Mouse (Mus musculus) heart, postnatal 0 days (tissue): Measurements from ENCODE around the gene Tigar. TPM values are rescaled to one million over a fixed set of nuclear protein-coding genes. Genes with fewer than 3 reads are reported as not detected.

ENCODE experiments used
- ATAC-seq: fragments of 200-750 bp; cut with Nextera tagmentation; 2 replicates; pipeline ENCODE4 v1.8.0; 2017; ENCODE audit warnings: low read depth, moderate number of reproducible peaks, moderate library complexity; ENCODE audit not compliant: insufficient read depth
- DNase-seq: peaks from one replicate; pipeline ENCODE4 v3.0.0-alpha.2; 2016; ENCODE audit warnings: low spot score
- H3K27ac ChIP-seq: fragments of 300-500 bp; sonication (generic); 2 replicates; pipeline ENCODE4 v1.5.1; 2014; ENCODE audit warnings: low read depth, mild to moderate bottlenecking
- H3K27me3 ChIP-seq: fragments of 300-500 bp; sonication (generic); 2 replicates; pipeline ENCODE4 v1.6.1; 2014; ENCODE audit warnings: low read length, mixed read lengths; ENCODE audit not compliant: control insufficient read depth, insufficient read depth
- H3K36me3 ChIP-seq: fragments of 300-500 bp; sonication (generic); replicated peaks from 2 replicates; pipeline ENCODE4 v1.6.1; 2014; ENCODE audit warnings: low read length, mixed read lengths; ENCODE audit not compliant: control insufficient read depth, insufficient read depth
- H3K4me1 ChIP-seq: fragments of 300-500 bp; sonication (generic); 2 replicates; pipeline ENCODE4 v1.6.1; 2014; ENCODE audit warnings: antibody characterized with exemption; ENCODE audit not compliant: control insufficient read depth, insufficient read depth
- H3K4me2 ChIP-seq: fragments of 300-500 bp; sonication (generic); 2 replicates; pipeline ENCODE4 v1.6.1; 2014; ENCODE audit warnings: low read depth, mild to moderate bottlenecking, low read length, moderate library complexity
- H3K4me3 ChIP-seq: fragments of 300-500 bp; sonication (generic); 2 replicates; pipeline ENCODE4 v1.5.1; 2014; ENCODE audit warnings: low read depth, low read length
- H3K9ac ChIP-seq: fragments of 300-500 bp; sonication (generic); replicated peaks from 2 replicates; pipeline ENCODE4 v1.6.1; 2014; ENCODE audit warnings: low read depth, low read length, mixed read lengths
- H3K9me3 ChIP-seq: fragments of 300-500 bp; sonication (generic); replicated peaks from 2 replicates; pipeline ENCODE4 v1.6.1; 2016; ENCODE audit warnings: low read length; ENCODE audit not compliant: control insufficient read depth
- CTCF ChIP-seq: IDR thresholded peaks from 2 replicates; pipeline ENCODE4 v1.5.1; 2016; ENCODE audit warnings: antibody characterized with exemption, control low read depth, low read depth
- EP300 ChIP-seq: IDR thresholded peaks from 2 replicates; pipeline ENCODE4 v1.6.1; 2016; ENCODE audit warnings: antibody characterized with exemption, low read depth
- WGBS: fragments of 180-500 bp; shearing (Covaris S2); extraction: QIAGEN DNeasy Blood & Tissue Kit; methylation state at CpG from one replicate; pipeline ENCODE4 v1.1.7; 2014; 5-methylcytosine and 5-hydroxymethylcytosine counted together
- polyA plus RNA-seq: library from polyadenylated mRNA; unstranded; fragments of >200 nt; fragmentation: Nextera tagmentation; extraction: Ambion mirVana; gene quantifications from 2 replicates; pipeline ENCODE4 v1.2.1, GENCODE M21; 2015
- total RNA-seq: library from RNA; depleted of rRNA; stranded (reverse); fragments of >200 nt; gene quantifications from 2 replicates; pipeline ENCODE4 v1.2.3, GENCODE M21; 2014; ENCODE audit warnings: low replicate concordance

Gene Tigar
- total and polyA plus RNA-seq, 2 experiments from 2014 or later: 15.6 to 21.1 TPM

- TF ChIP-seq EP300 (no peak), CTCF (no peak)
- H3K36me3 ChIP-seq: peaks cover 10% of the 10 kb centered on the region
Observed at GRCm38 (mm10) chr6:127149944-127150662, 40.7 kb upstream of the Tigar start.

GRCm38 (mm10) chr6:127149303-127149943, 40.1 kb upstream of the Tigar start:
- peaks cover 12% of the 10 kb centered on the region for H3K36me3 ChIP-seq
- peak overlapping the region; percentile 89 for H3K27ac ChIP-seq
- H3K4me3 ChIP-seq: peak overlapping the region; percentile 77
- peaks cover 31% of the 10 kb centered on the region for H3K4me1 ChIP-seq
- under 1% methylated on average over 30 of the region's 30 CpGs for WGBS
- H3K27me3 ChIP-seq: no peaks in the 10 kb centered on the region
- peak overlapping the region; percentile 91 for H3K9ac ChIP-seq
- DNase-seq: peak; percentile 37
- H3K4me2 ChIP-seq: peak overlapping the region; percentile 95
- no peaks in the 10 kb centered on the region for H3K9me3 ChIP-seq
- ATAC-seq: no peak
- TF ChIP-seq EP300 (0 out of 2 replicates have a peak, but pooled peaks have one; percentile 19), CTCF (no peak)

More at GRCm38 (mm10) chr6:127149944-127150662, 40.7 kb upstream of the Tigar start:
- Histone ChIP-seq H3K27ac (peak overlapping the region; percentile 89), H3K27me3 (no peaks in the 10 kb centered on the region), H3K4me2 (peak overlapping the region; percentile 95), H3K9me3 (no peaks in the 10 kb centered on the region), H3K4me3 (peak overlapping the region; percentile 77), H3K9ac (peak overlapping the region; percentile 91), H3K4me1 (peaks cover 32% of the 10 kb centered on the region)
- under 1% methylated on average over 38 of the region's 38 CpGs for WGBS
- 0 out of 2 replicates have a peak, but pooled peaks have one; percentile 2 for ATAC-seq
- DNase-seq: peak; percentile 40

GRCm38 (mm10) chr6:127148526-127149302, 39.4 kb upstream of the Tigar start:
- Histone ChIP-seq H3K27me3 (no peaks in the 10 kb centered on the region), H3K4me3 (peak overlapping the region; percentile 77), H3K4me2 (peak overlapping the region; percentile 95), H3K9ac (peak overlapping the region; percentile 91), H3K9me3 (no peaks in the 10 kb centered on the region), H3K4me1 (peaks cover 24% of the 10 kb centered on the region), H3K36me3 (peaks cover 17% of the 10 kb centered on the region), H3K27ac (peak overlapping the region; percentile 89)
- 14% methylated on average over 20 of the region's 20 CpGs for WGBS
- DNase-seq (peak; percentile 41), ATAC-seq (no peak)
- no peak for TF ChIP-seq CTCF
- no peak for TF ChIP-seq EP300

- H3K9me3 ChIP-seq: no peaks in the 10 kb centered on the region
- no peaks in the 10 kb centered on the region for H3K27me3 ChIP-seq
- H3K36me3 ChIP-seq: peaks cover 27% of the 10 kb centered on the region
- DNase-seq (peak; percentile 94), ATAC-seq (peak; percentile 18; the same call in 1 of the 2 replicates)
- WGBS: under 1% methylated on average over 4 of the region's 4 CpGs
- H3K4me2 ChIP-seq: no peak overlapping the region
- TF ChIP-seq CTCF (peak; percentile 100), EP300 (no peak)
- no peak overlapping the region for H3K4me3 ChIP-seq
- H3K4me1 ChIP-seq: peaks cover 14% of the 10 kb centered on the region
- no peak overlapping the region for H3K27ac ChIP-seq
- no peak overlapping the region for H3K9ac ChIP-seq
Observed at GRCm38 (mm10) chr6:127147665-127148064, 38.3 kb upstream of the Tigar start.

GRCm38 (mm10) chr6:127146322-127146947, 37.1 kb upstream of the Tigar start:
- ATAC-seq (no peak), DNase-seq (no peak)
- peaks cover 5% of the 10 kb centered on the region for H3K4me1 ChIP-seq
- H3K27me3 ChIP-seq: no peaks in the 10 kb centered on the region
- peaks cover 27% of the 10 kb centered on the region for H3K36me3 ChIP-seq
- no peak overlapping the region for H3K4me2 ChIP-seq
- no peak overlapping the region for H3K9ac ChIP-seq
- H3K27ac ChIP-seq: no peak overlapping the region
- no peak overlapping the region for H3K4me3 ChIP-seq
- TF ChIP-seq CTCF (no peak), EP300 (no peak)
- H3K9me3 ChIP-seq: no peaks in the 10 kb centered on the region
- 80% methylated on average over 3 of the region's 3 CpGs for WGBS
